Mouse (Mus musculus): Measurements from ENCODE around the gene Ppp1r36. TPM values are rescaled to one million over a fixed set of nuclear protein-coding genes. Genes with fewer than 3 reads are reported as not detected.

Ppp1r36 gene
- total and polyA plus RNA-seq, 2 experiments from 2014 or later: 0.27 to 2.0 TPM

GRCm38 (mm10) chr12:76407184-76407583 is 10.2 kb upstream of the Ppp1r36 start:
- H3K27ac ChIP-seq (ENCODE audit: low read depth, low read length): no peak overlapping the region
- ATAC-seq (ENCODE audit: low FRiP score): no peak
- H3K4me2 ChIP-seq (ENCODE audit: low read depth, low read length, poor library complexity, severe bottlenecking): no peak overlapping the region
- DNase-seq (ENCODE audit: low spot score): no peak
- peaks cover 29% of the 10 kb centered on the region for H3K27me3 ChIP-seq (ENCODE audit: insufficient read depth, low read length)
- 0 out of 2 replicates have a peak, but pooled peaks cover 8% of the 10 kb centered on the region for H3K4me1 ChIP-seq (ENCODE audit: insufficient read depth, low read length)
- 47% methylated on average over 1 of the region's 1 CpGs for WGBS
- no peak overlapping the region for H3K9ac ChIP-seq (replicated peaks; ENCODE audit: low read length, poor library complexity, severe bottlenecking)
- TF ChIP-seq CTCF (IDR thresholded peaks at IDR 0.05): no peak
- no peaks in the 10 kb centered on the region for H3K36me3 ChIP-seq (ENCODE audit: insufficient read depth, low read length)
- H3K4me3 ChIP-seq (ENCODE audit: low read depth, low read length): no peak overlapping the region
- no peaks in the 10 kb centered on the region for H3K9me3 ChIP-seq (ENCODE audit: low read length)

DNA sequence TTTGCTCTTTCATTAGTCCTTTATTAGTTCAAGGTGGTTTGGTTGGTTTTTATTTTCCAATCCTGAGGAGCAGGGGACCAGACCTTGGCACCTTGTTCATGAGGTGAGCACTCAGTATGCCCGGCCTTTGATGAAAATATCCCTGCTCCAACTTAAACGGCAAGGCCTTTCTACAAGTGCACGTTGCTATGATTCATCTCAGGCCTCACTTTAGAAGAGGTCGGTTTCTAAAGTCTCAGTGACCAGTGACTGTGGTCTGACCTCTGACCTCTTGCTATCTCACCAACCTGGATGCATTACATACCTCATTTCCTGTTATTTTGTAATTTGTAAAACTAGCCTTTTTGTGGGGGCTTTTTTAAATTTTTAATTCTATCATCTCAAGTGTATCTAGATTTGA is 8.2 kb upstream of the Ppp1r36 start:
- TF ChIP-seq CTCF (IDR thresholded peaks at IDR 0.05): no peak
- peaks cover 25% of the 10 kb centered on the region for H3K27me3 ChIP-seq (ENCODE audit: insufficient read depth, low read length)
- no peaks in the 10 kb centered on the region for H3K9me3 ChIP-seq (ENCODE audit: low read length)
- no peak overlapping the region for H3K27ac ChIP-seq (ENCODE audit: low read depth, low read length)
- H3K4me3 ChIP-seq (ENCODE audit: low read depth, low read length): no peak overlapping the region
- WGBS: 82% methylated on average over 4 of the region's 4 CpGs
- no peak for DNase-seq (ENCODE audit: low spot score)
- H3K36me3 ChIP-seq (ENCODE audit: insufficient read depth, low read length): no peaks in the 10 kb centered on the region
- no peak overlapping the region for H3K9ac ChIP-seq (replicated peaks; ENCODE audit: low read length, poor library complexity, severe bottlenecking)
- H3K4me1 ChIP-seq (ENCODE audit: insufficient read depth, low read length): 0 out of 2 replicates have a peak, but pooled peaks cover 4% of the 10 kb centered on the region
- ATAC-seq (ENCODE audit: low FRiP score): no peak
- H3K4me2 ChIP-seq (ENCODE audit: low read depth, low read length, poor library complexity, severe bottlenecking): no peak overlapping the region

DNA sequence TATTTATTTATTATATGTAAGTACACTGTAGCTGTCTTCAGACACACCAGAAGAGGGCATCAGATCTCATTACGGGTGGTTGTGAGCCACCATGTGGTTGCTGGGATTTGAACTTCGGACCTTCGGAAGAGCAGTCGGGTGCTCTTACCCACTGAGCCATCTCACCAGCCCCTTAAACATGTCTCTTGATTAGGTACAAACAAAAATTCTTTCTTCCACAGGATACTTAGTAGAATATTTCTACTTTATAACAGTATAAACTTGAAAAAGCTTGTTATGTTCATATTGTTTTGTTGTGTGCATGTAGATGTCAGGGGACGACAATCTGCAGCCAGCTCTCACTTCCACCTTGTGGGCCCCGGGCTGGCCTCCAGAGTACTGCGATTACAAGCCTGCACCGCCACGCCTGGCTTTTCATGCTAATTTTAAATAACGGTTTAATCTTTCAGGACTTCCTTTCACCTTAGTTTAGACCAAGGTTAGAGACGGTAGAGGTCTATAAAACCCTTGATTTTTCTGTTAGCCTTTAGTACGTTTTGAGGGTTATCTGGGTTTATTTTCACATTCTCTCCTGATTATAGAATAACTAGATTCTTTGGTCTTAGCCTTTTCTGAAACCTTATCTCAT is 1.8 kb upstream of the Ppp1r36 start:
- no peaks in the 10 kb centered on the region for H3K36me3 ChIP-seq (ENCODE audit: insufficient read depth, low read length)
- H3K27me3 ChIP-seq (ENCODE audit: insufficient read depth, low read length): peaks cover 3% of the 10 kb centered on the region; the same call in 1 of the 2 replicates
- H3K4me1 ChIP-seq (ENCODE audit: insufficient read depth, low read length): no peaks in the 10 kb centered on the region
- no peak overlapping the region for H3K27ac ChIP-seq (ENCODE audit: low read depth, low read length)
- TF ChIP-seq CTCF (IDR thresholded peaks at IDR 0.05): no peak
- ATAC-seq (ENCODE audit: low FRiP score): no peak
- no peak overlapping the region for H3K4me2 ChIP-seq (ENCODE audit: low read depth, low read length, poor library complexity, severe bottlenecking)
- WGBS: 85% methylated on average over 11 of the region's 12 CpGs
- H3K4me3 ChIP-seq (ENCODE audit: low read depth, low read length): no peak overlapping the region
- H3K9me3 ChIP-seq (ENCODE audit: low read length): no peaks in the 10 kb centered on the region
- DNase-seq (ENCODE audit: low spot score): no peak
- no peak overlapping the region for H3K9ac ChIP-seq (replicated peaks; ENCODE audit: low read length, poor library complexity, severe bottlenecking)

DNA sequence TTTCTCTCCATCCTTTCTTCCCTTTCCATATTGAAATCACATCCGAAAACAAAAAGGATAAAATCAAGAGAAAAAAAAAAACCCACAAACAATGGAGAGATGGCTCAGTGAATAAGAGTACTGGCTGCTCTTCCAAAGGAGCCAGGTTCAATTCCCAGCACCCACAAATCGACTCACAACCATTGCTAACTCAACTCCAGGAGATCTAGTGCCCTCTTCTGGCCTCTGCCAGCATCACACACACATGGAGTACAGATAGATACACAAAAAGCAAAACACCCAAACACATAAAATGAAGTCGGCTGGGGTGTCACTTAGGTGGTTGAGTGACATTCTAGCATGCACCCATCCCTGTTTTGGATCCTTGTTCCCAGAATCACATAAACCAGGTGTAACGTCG is 1.0 kb downstream of the Ppp1r36 start:
- no peak for DNase-seq (ENCODE audit: low spot score)
- H3K4me3 ChIP-seq (ENCODE audit: low read depth, low read length): no peak overlapping the region
- no peak overlapping the region for H3K9ac ChIP-seq (replicated peaks; ENCODE audit: low read length, poor library complexity, severe bottlenecking)
- H3K27me3 ChIP-seq (ENCODE audit: insufficient read depth, low read length): peaks cover 3% of the 10 kb centered on the region; the same call in 1 of the 2 replicates
- no peak overlapping the region for H3K4me2 ChIP-seq (ENCODE audit: low read depth, low read length, poor library complexity, severe bottlenecking)
- H3K4me1 ChIP-seq (ENCODE audit: insufficient read depth, low read length): no peaks in the 10 kb centered on the region
- H3K36me3 ChIP-seq (ENCODE audit: insufficient read depth, low read length): no peaks in the 10 kb centered on the region
- no peak overlapping the region for H3K27ac ChIP-seq (ENCODE audit: low read depth, low read length)
- ATAC-seq (ENCODE audit: low FRiP score): no peak
- 93% methylated on average over 5 of the region's 5 CpGs for WGBS
- no peak for TF ChIP-seq CTCF (IDR thresholded peaks at IDR 0.05)
- no peaks in the 10 kb centered on the region for H3K9me3 ChIP-seq (ENCODE audit: low read length)

GRCm38 (mm10) chr12:76425256-76425655 is 7.9 kb downstream of the Ppp1r36 start:
- ATAC-seq (ENCODE audit: low FRiP score): no peak
- Histone ChIP-seq H3K9ac (replicated peaks; ENCODE audit: low read length, poor library complexity, severe bottlenecking) (no peak overlapping the region), H3K27ac (ENCODE audit: low read depth, low read length) (no peak overlapping the region), H3K4me1 (ENCODE audit: insufficient read depth, low read length) (no peaks in the 10 kb centered on the region; the same call in 1 of the 2 replicates), H3K9me3 (ENCODE audit: low read length) (no peaks in the 10 kb centered on the region), H3K36me3 (ENCODE audit: insufficient read depth, low read length) (no peaks in the 10 kb centered on the region), H3K27me3 (ENCODE audit: insufficient read depth, low read length) (no peaks in the 10 kb centered on the region), H3K4me3 (ENCODE audit: low read depth, low read length) (no peak overlapping the region), H3K4me2 (ENCODE audit: low read depth, low read length, poor library complexity, severe bottlenecking) (no peak overlapping the region)
- DNase-seq (ENCODE audit: low spot score): no peak
- 89% methylated on average over 3 of the region's 3 CpGs for WGBS
- no peak for TF ChIP-seq CTCF (IDR thresholded peaks at IDR 0.05)

DNA sequence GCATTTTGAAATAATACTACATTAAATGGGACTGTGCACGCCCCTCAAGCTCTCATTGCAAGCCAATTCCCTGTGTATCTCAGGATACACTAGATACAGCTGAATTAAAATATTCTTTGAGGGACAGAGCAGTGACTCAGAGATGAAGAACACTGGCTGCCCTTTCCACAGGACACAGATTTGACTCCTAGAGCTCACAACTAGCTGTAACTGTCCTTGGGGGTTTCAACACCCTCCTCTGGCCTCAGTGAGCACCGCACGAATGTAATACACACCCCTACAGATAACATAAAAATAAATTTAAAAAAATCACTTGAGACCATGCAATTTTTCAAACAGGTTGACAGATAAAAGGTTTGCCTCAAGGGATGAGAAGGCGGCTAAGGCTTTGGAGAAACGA is 10.2 kb downstream of the Ppp1r36 start:
- ATAC-seq (ENCODE audit: low FRiP score) (no peak), DNase-seq (ENCODE audit: low spot score) (no peak)
- 55% methylated on average over 5 of the region's 5 CpGs for WGBS
- Histone ChIP-seq H3K27me3 (ENCODE audit: insufficient read depth, low read length) (no peaks in the 10 kb centered on the region), H3K36me3 (ENCODE audit: insufficient read depth, low read length) (no peaks in the 10 kb centered on the region), H3K4me2 (ENCODE audit: low read depth, low read length, poor library complexity, severe bottlenecking) (no peak overlapping the region), H3K4me3 (ENCODE audit: low read depth, low read length) (no peak overlapping the region), H3K4me1 (ENCODE audit: insufficient read depth, low read length) (no peaks in the 10 kb centered on the region; the same call in 1 of the 2 replicates), H3K9me3 (ENCODE audit: low read length) (no peaks in the 10 kb centered on the region), H3K27ac (ENCODE audit: low read depth, low read length) (no peak overlapping the region), H3K9ac (replicated peaks; ENCODE audit: low read length, poor library complexity, severe bottlenecking) (no peak overlapping the region)
- TF ChIP-seq CTCF (IDR thresholded peaks at IDR 0.05): no peak
